Mouse (Mus musculus) small intestine, adult 2 months (tissue): ENCODE data around the gene Otud7a. TPM values are rescaled to one million over a fixed set of nuclear protein-coding genes. Genes with fewer than 3 reads are reported as not detected.

ENCODE experiments used
- H3K27ac ChIP-seq: fragments of 200-500 bp; 2 replicates; pipeline ENCODE4 v1.5.1; 2012; ENCODE audit warnings: low read depth, low read length, control low read depth, inconsistent platforms; ENCODE audit not compliant: insufficient read depth
- H3K27me3 ChIP-seq: fragments of 200-500 bp; 2 replicates; pipeline ENCODE4 v1.6.1; 2012; ENCODE audit warnings: mild to moderate bottlenecking, moderate library complexity, low read length, inconsistent platforms; ENCODE audit not compliant: control insufficient read depth, insufficient read depth
- H3K36me3 ChIP-seq: fragments of 200-500 bp; 2 replicates; pipeline ENCODE4 v1.6.1; 2012; ENCODE audit warnings: mild to moderate bottlenecking, low read length, control low read depth, inconsistent platforms; ENCODE audit not compliant: control insufficient read depth, insufficient read depth
- H3K4me1 ChIP-seq: fragments of 200-500 bp; 2 replicates; pipeline ENCODE4 v1.6.1; 2012; ENCODE audit warnings: low read length, inconsistent platforms, mixed read lengths; ENCODE audit not compliant: control insufficient read depth, insufficient read depth, insufficient read length
- H3K4me3 ChIP-seq: fragments of 200-500 bp; 2 replicates; pipeline ENCODE4 v1.5.1; 2012; ENCODE audit warnings: low read depth, mild to moderate bottlenecking, control low read depth, inconsistent platforms, low read length, moderate library complexity
- CTCF ChIP-seq: fragments of 200-500 bp; IDR thresholded peaks from 2 replicates; pipeline ENCODE4 v1.5.1; 2012; ENCODE audit warnings: low read depth, mild to moderate bottlenecking, control low read depth, inconsistent platforms, low read length, moderate library complexity, mixed read lengths; ENCODE audit not compliant: insufficient replicate concordance, insufficient read length; ENCODE audit errors: extremely low read depth
- POLR2A ChIP-seq: fragments of 200-500 bp; IDR thresholded peaks from 2 replicates; pipeline ENCODE4 v1.6.1; 2012; ENCODE audit warnings: low read depth, mild to moderate bottlenecking, control low read depth, inconsistent platforms, low read length, moderate library complexity
- WGBS: fragments of 180-500 bp; shearing (Covaris S2); methylation state at CpG from one replicate; pipeline ENCODE4 v1.1.7; 2018; 5-methylcytosine and 5-hydroxymethylcytosine counted together
- polyA plus RNA-seq: library from polyadenylated mRNA; depleted of rRNA; stranded (reverse); fragments of >200 nt; gene quantifications from 2 replicates; pipeline ENCODE4 v1.2.3, GENCODE M21; 2012

Gene Otud7a
- polyA plus RNA-seq, 1 experiment: 0.15 TPM

DNA sequence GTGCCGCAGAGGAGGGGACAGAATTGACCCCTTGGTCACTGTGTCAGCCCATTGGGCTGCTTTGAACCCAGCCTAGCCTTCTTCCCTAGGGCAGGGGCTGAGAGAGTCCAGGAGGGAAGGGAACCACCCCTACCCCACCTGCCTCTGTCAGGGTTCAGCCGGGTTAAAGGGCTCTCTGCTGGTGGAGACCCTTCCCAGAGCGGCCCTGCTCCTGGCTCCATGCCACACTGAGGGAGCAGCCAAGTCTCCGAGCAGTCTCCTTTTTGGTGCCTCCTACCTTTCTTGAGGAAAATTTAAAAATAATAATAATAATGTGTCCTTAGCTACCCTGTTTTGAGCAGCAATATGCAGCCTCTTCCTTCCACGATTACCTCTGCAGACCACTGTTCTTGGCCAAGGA lies 315.1 kb downstream of the Otud7a start:
- H3K36me3 ChIP-seq: no peaks in the 10 kb centered on the region
- TF ChIP-seq CTCF (no peak), POLR2A (no peak)
- H3K4me1 ChIP-seq: peaks cover 2% of the 10 kb centered on the region; the same call in 1 of the 2 replicates
- WGBS: 27% methylated on average over 5 of the region's 5 CpGs
- no peak overlapping the region for H3K27ac ChIP-seq
- no peak overlapping the region for H3K4me3 ChIP-seq
- H3K27me3 ChIP-seq: peaks cover 43% of the 10 kb centered on the region

DNA sequence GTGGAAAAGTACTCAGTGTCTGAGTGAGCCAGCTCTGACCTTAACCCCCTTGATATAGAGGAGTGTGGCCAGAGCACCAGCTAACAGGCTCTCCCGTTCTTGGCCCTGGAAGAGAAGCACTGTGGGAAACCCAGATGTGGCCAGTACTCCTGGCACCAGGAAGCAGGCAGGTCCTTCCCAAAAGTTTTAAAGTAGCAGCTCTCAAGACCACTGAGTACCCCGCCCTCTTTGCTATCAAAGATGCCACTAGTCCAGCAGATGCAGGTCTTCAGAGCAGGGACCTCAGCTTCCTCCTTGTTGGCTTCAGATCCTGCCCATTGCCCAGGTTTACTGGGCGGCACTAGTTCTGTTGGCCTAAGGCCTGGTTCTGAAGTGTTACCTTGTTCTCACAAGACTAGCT lies 318.0 kb downstream of the Otud7a start:
- Histone ChIP-seq H3K27ac (no peak overlapping the region), H3K4me3 (no peak overlapping the region), H3K27me3 (peaks cover 24% of the 10 kb centered on the region), H3K4me1 (no peaks in the 10 kb centered on the region), H3K36me3 (no peaks in the 10 kb centered on the region)
- WGBS: 83% methylated on average over 3 of the region's 3 CpGs
- no peak for TF ChIP-seq CTCF
- no peak for TF ChIP-seq POLR2A

DNA sequence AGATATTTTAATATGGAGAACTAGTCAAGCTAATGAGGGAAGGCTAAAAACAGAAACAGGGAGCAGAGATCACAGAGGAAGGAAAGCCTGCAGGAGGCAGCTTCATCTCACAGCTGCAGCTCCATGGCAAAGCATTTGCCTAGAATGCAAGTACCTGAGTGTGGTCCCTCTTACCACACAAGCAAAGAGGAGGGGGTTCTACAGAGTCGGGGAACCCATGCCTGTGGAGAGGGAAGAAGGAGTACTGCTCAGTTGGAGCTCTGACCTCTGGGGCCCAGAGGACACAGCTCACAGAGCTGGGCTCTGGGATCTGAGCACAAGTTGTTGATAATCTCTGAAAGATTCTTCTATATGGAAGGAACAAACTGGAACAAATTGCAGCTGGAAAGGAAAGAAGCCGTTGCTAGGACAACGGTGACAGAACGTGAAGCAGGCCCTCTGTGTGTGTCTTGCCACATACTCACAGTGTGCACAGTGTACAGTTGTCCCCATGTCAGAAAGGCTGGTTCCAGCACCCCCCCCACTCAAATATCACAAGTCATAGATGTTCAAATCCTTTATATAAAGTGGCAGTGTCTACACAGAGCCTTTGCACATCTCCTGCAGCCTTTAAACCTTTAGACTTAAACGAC lies 324.0 kb downstream of the Otud7a start:
- H3K27ac ChIP-seq: no peak overlapping the region
- H3K4me1 ChIP-seq: no peaks in the 10 kb centered on the region
- WGBS: 68% methylated on average over 5 of the region's 5 CpGs
- no peaks in the 10 kb centered on the region for H3K27me3 ChIP-seq
- TF ChIP-seq CTCF: no peak
- H3K4me3 ChIP-seq: no peak overlapping the region
- H3K36me3 ChIP-seq: no peaks in the 10 kb centered on the region

DNA sequence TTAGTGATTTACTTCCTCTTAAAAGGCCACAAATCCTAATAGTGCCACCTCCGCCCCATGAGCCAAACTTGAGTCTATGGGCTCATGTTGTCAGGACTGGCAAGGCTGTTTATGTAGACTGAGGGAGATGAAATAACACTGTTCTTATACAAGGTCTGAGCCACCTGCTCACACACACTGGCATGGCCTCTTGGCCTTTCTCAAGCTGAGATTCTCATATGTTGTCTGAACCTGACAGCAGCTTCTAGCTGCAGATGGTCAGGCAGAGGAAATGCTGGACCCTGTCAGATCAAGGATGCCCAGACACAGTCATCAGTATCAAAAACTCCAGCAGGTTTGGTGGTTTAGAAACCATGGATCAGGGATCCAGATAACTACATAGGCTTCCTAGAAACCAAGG lies 328.7 kb downstream of the Otud7a start:
- H3K27ac ChIP-seq: no peak overlapping the region
- no peaks in the 10 kb centered on the region for H3K27me3 ChIP-seq
- H3K4me3 ChIP-seq: no peak overlapping the region
- no peaks in the 10 kb centered on the region for H3K36me3 ChIP-seq
- no peaks in the 10 kb centered on the region for H3K4me1 ChIP-seq
- TF ChIP-seq CTCF: no peak
- TF ChIP-seq POLR2A: no peak
- WGBS: 83% methylated on average over 1 of the region's 1 CpGs

DNA sequence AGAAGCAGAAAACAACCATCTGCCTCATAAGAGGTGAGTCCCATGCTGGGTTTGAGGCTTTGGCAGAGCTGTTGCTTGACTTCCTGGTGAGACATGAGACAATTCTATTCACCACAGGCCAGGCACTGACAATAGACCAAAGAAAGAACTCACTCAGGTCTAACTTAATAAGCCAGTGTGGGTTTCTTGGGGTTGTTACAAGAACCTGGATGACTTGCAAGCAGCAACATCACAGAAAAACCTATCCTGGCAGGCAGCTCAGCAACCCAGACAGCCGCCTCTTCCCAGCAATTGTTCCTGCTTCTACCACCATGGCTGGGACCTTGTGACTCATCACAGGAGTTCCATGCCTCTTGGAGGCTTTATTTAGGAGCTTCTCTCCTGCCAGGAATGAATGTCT lies 329.7 kb downstream of the Otud7a start:
- no peak overlapping the region for H3K27ac ChIP-seq
- no peak overlapping the region for H3K4me3 ChIP-seq
- H3K4me1 ChIP-seq: no peaks in the 10 kb centered on the region
- no peaks in the 10 kb centered on the region for H3K27me3 ChIP-seq
- TF ChIP-seq POLR2A: no peak
- TF ChIP-seq CTCF: no peak
- WGBS: 76% methylated on average over 1 of the region's 1 CpGs
- H3K36me3 ChIP-seq: no peaks in the 10 kb centered on the region

DNA sequence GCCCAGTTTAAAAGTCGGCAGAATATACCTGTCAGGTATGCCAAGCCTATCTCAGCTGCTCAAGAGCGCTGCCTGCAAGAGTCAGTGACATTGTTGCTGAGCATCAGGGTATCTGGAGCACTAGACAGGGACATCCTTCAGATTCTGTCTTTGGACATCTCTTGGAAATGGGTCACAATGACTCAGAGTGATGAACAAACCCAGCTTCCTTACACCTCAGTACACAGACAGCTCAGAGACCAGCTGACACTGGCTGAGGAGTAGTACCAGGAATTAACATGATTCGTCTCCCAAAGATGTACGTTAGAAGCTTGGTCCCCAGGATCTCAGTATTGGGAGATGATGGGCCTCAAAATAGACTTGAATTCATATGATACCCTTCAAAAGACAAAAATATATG lies 332.8 kb downstream of the Otud7a start:
- Histone ChIP-seq H3K27ac (no peak overlapping the region), H3K27me3 (no peaks in the 10 kb centered on the region), H3K4me3 (no peak overlapping the region), H3K4me1 (no peaks in the 10 kb centered on the region), H3K36me3 (no peaks in the 10 kb centered on the region)
- TF ChIP-seq CTCF (no peak), POLR2A (no peak)
- WGBS: 86% methylated on average over 4 of the region's 4 CpGs

DNA sequence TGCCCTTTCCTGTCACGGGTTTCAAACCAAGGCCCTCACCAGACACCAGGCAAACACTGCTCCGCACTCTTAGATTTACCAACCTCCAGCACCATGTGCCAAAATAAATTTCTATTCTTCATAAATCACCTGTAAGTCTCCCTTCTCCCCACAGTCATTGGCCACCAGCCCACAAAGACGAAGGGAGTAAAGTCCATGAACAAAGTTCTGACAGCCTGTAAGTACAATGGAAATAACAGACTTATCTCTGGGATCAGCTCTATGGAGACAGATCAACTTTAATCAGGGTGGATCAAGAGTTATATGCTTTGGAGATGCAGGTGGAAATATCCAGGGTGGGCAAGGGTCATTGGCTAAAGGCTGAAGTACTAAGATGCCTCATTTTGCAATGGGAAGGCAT lies 336.3 kb downstream of the Otud7a start:
- no peaks in the 10 kb centered on the region for H3K36me3 ChIP-seq
- TF ChIP-seq POLR2A: no peak
- TF ChIP-seq CTCF: no peak
- no peaks in the 10 kb centered on the region for H3K4me1 ChIP-seq
- WGBS: 32% methylated on average over 3 of the region's 3 CpGs
- no peak overlapping the region for H3K4me3 ChIP-seq
- H3K27me3 ChIP-seq: no peaks in the 10 kb centered on the region
- no peak overlapping the region for H3K27ac ChIP-seq
